Mouse (Mus musculus): Measurements from ENCODE around the gene Actn3.

DNA sequence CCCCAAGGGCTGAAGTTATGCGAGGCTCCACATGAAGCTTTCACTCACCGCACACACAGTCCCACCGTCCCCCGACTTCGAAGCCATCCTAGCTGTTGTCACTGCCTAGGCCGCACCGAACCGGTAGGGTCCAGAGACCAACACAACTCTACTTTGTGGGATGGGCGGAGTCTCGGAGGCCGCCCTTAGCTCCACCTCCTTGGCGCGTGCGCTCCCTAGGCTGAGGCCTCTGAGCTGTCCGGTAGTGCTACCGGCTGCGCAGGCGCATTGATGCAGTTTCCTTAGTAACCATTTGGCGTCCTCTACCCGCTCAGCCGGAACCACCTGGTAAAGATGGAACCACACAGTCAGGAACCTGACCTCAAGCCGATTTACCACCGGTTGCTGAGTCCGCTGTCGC lies 38.6 kb downstream of the Actn3 start, which contains the start of the genes Ccs and Ccdc87:
- TF ChIP-seq CTCF (IDR thresholded peaks at IDR 0.05; ENCODE audit: low read depth, low read length) (no peak), POLR2A (IDR thresholded peaks at IDR 0.05; ENCODE audit: borderline replicate concordance, low read depth, low read length) (no peak)

Data from bone marrow macrophage, adult 2 months (primary cell).